Mouse (Mus musculus) testis, adult 2 months (tissue): ENCODE measurements at regions not wholly inside any gene's neighbourhood (a gene's known extent, or its start where the extent isn't known, plus 50 kb on each side); places are given as distances from the start of the nearest gene placed in this dataset.
A peak's percentile ranks its signal among the peaks of the same experiment; 100 is the strongest.

ENCODE experiments used
- H3K27ac ChIP-seq: fragments of 200-500 bp; 2 replicates; pipeline ENCODE4 v1.5.1; 2012; ENCODE audit warnings: low read depth, low read length; ENCODE audit not compliant: control insufficient read depth, insufficient read depth
- H3K27me3 ChIP-seq: fragments of 200-500 bp; 2 replicates; pipeline ENCODE4 v1.6.1; 2012; ENCODE audit warnings: mild to moderate bottlenecking, low read length, moderate library complexity; ENCODE audit not compliant: control insufficient read depth, insufficient read depth
- H3K36me3 ChIP-seq: fragments of 200-500 bp; 2 replicates; pipeline ENCODE4 v1.6.1; 2012; ENCODE audit warnings: mild to moderate bottlenecking, low read length; ENCODE audit not compliant: control insufficient read depth, insufficient read depth
- H3K4me1 ChIP-seq: fragments of 200-500 bp; 2 replicates; pipeline ENCODE4 v1.6.1; 2012; ENCODE audit warnings: low read length; ENCODE audit not compliant: control insufficient read depth, insufficient read depth
- H3K4me3 ChIP-seq: fragments of 200-500 bp; 2 replicates; pipeline ENCODE4 v1.5.1; 2012; ENCODE audit warnings: low read depth, mild to moderate bottlenecking, low read length, moderate library complexity, mixed read lengths; ENCODE audit not compliant: control insufficient read depth
- CTCF ChIP-seq: fragments of 200-500 bp; IDR thresholded peaks from 2 replicates; pipeline ENCODE4 v1.5.1; 2012; ENCODE audit warnings: low read depth, mild to moderate bottlenecking, inconsistent platforms, low read length, moderate library complexity; ENCODE audit not compliant: control insufficient read depth, insufficient read depth, insufficient replicate concordance
- POLR2A ChIP-seq: fragments of 200-500 bp; IDR thresholded peaks from 2 replicates; pipeline ENCODE4 v1.6.1; 2012; ENCODE audit warnings: low read depth, mild to moderate bottlenecking, inconsistent platforms, low read length, moderate library complexity; ENCODE audit not compliant: control insufficient read depth

DNA sequence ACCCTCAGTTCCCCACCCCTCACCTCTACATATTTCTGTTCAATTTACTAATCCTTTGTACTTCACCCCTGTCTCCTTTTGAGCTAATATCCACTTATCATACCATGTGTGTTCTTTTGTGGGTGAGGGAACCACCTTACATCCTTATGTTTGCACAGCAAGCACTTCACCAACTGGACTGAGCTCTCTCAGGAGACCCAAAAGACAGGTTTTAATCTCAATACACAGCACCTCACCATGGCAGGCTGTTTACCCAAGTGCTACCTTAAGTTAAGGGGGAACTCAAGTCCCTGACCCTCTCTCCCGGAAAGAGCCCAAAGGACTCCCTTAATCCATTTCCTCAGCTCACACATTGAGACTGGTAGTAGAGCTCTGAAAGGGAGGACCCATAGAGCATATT, 62.3 kb upstream of the Agr3 start:
- no peaks in the 10 kb centered on the region for H3K27me3 ChIP-seq
- TF ChIP-seq CTCF (no peak), POLR2A (no peak)
- no peak overlapping the region for H3K27ac ChIP-seq
- H3K4me1 ChIP-seq = no peaks in the 10 kb centered on the region
- no peak overlapping the region for H3K4me3 ChIP-seq
- no peaks in the 10 kb centered on the region for H3K36me3 ChIP-seq

- Histone ChIP-seq H3K27ac (no peak overlapping the region), H3K36me3 (no peaks in the 10 kb centered on the region), H3K4me1 (no peaks in the 10 kb centered on the region), H3K27me3 (no peaks in the 10 kb centered on the region), H3K4me3 (no peak overlapping the region)
- TF ChIP-seq POLR2A (no peak), CTCF (no peak)
Observed at GRCm38 (mm10) chr12:35853159-35853558, 72.3 kb upstream of the Agr3 start.

DNA sequence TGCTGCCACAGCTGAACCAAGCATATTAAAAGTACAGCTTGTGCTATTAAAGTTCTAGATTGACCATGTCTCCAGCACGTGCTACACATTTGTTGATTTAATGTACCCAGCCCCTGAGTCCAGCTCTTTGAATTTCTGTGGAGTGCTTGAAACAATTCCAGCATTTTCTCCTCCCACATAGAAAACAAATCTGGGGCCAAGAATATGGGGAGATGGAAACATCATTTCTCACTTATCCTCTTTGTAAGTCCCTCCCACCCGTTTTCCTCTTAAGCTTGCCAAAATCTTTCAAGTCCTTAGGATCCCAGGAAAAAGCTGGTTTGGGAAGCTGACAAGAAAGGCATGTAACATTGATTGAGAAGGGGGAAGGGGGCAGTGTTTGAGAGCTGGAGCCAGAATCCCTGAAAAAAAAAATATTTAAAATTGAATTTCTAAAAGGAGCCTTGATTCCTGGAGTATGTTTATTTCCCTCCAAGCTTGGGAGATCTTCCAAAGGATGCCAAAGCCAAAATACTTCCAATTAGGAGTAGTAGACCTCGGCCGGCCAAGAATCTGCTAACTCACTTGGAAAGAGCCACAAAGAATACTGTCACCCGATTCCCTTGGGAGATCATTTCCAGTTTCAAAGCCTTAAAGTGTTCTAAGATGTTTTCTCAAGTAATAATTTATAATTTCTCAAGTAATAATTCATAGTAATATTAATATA, 78.4 kb upstream of the Agr3 start:
- Histone ChIP-seq H3K36me3 (no peaks in the 10 kb centered on the region), H3K27ac (no peak overlapping the region), H3K4me3 (no peak overlapping the region), H3K4me1 (no peaks in the 10 kb centered on the region), H3K27me3 (no peaks in the 10 kb centered on the region)
- TF ChIP-seq CTCF = no peak
- TF ChIP-seq POLR2A = no peak

DNA sequence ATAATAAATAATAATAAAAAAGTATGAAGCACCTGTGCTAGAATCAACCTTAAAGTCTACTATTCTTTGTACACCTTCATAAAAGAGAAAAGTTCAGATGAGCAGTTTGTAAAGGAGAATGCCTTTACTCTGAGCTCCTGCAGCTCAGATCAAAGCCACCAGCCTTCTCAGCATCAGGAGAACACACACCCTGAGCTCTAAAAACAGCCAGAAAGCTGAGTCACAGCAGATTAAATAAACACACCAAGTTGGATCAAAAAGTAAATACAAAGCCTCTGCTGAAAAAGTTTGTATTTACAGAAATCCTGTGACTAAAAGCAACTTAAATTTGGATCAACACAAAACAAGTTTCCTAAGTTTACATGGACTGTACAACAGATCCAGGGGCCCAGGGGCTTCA, 88.5 kb upstream of the Agr3 start:
- Histone ChIP-seq H3K27ac (no peak overlapping the region), H3K4me1 (no peaks in the 10 kb centered on the region), H3K27me3 (no peaks in the 10 kb centered on the region), H3K4me3 (no peak overlapping the region), H3K36me3 (no peaks in the 10 kb centered on the region)
- TF ChIP-seq CTCF = no peak
- no peak for TF ChIP-seq POLR2A

- Histone ChIP-seq H3K4me3 (no peak overlapping the region), H3K4me1 (no peaks in the 10 kb centered on the region), H3K27ac (no peak overlapping the region), H3K27me3 (no peaks in the 10 kb centered on the region), H3K36me3 (no peaks in the 10 kb centered on the region)
- TF ChIP-seq POLR2A = no peak
- TF ChIP-seq CTCF = no peak
Observed at GRCm38 (mm10) chr12:35833285-35833684, 92.1 kb upstream of the Agr3 start.

- Histone ChIP-seq H3K4me1 (peaks cover 2% of the 10 kb centered on the region), H3K4me3 (no peak overlapping the region), H3K27me3 (no peaks in the 10 kb centered on the region), H3K36me3 (no peaks in the 10 kb centered on the region), H3K27ac (no peak overlapping the region)
- TF ChIP-seq POLR2A (no peak), CTCF (no peak)
Observed at GRCm38 (mm10) chr12:35831922-35832512, 93.4 kb upstream of the Agr3 start.

DNA sequence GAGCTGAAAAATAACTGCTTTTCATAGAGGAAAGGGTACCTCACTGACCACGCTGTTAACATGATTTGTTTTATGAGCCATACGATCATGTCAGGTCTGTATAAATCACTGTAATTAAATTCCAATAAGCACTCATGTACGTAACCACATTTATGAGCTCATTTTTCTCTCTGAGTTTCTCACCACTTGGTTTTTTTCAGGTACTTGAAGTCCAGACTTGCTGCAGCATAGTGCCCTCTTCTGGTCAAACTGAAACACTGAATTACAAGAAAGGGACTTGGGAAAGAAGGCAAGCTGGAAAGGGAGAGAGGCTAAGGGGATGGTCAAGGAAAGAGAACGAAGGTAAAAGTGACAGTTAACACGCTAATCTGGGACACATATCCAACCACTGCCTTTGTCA, 94.2 kb upstream of the Agr3 start:
- peaks cover 2% of the 10 kb centered on the region for H3K4me1 ChIP-seq
- no peak overlapping the region for H3K27ac ChIP-seq
- no peaks in the 10 kb centered on the region for H3K27me3 ChIP-seq
- no peaks in the 10 kb centered on the region for H3K36me3 ChIP-seq
- peak; percentile 7; the same call in 1 of the 2 replicates for TF ChIP-seq CTCF
- no peak for TF ChIP-seq POLR2A
- no peak overlapping the region for H3K4me3 ChIP-seq

GRCm38 (mm10) chr12:35827797-35828196, 97.6 kb upstream of the Agr3 start:
- Histone ChIP-seq H3K27ac (no peak overlapping the region), H3K36me3 (no peaks in the 10 kb centered on the region), H3K4me1 (peaks cover 2% of the 10 kb centered on the region), H3K27me3 (no peaks in the 10 kb centered on the region), H3K4me3 (no peak overlapping the region)
- TF ChIP-seq CTCF (no peak), POLR2A (no peak)
